Mouse (Mus musculus) cerebellum, adult 2 months (tissue): ENCODE measurements around the gene Atrnl1. TPM values are rescaled to one million over a fixed set of nuclear protein-coding genes. Genes with fewer than 3 reads are reported as not detected.

Experiments used
- DNase-seq, 2 experiments: peaks; one replicate each; pipeline ENCODE4 v3.0.0; 2021
- H3K27ac ChIP-seq: fragments of 200-500 bp; 2 replicates; pipeline ENCODE4 v1.5.1; 2012; ENCODE audit warnings: low read length, control low read depth, inconsistent platforms; ENCODE audit not compliant: insufficient read depth
- H3K27me3 ChIP-seq: fragments of 200-500 bp; 2 replicates; pipeline ENCODE4 v1.6.1; 2012; ENCODE audit warnings: inconsistent platforms, mild to moderate bottlenecking, low read length, moderate library complexity; ENCODE audit not compliant: control insufficient read depth, insufficient read depth
- H3K4me1 ChIP-seq: fragments of 200-500 bp; 2 replicates; pipeline ENCODE4 v1.6.1; 2011; ENCODE audit warnings: low read length; ENCODE audit not compliant: control insufficient read depth, insufficient read depth
- H3K4me3 ChIP-seq: fragments of 200-500 bp; replicated peaks from 2 replicates; pipeline ENCODE3; 2011; ENCODE audit warnings: mild to moderate bottlenecking, low read depth, low read length, control low read depth; ENCODE audit not compliant: insufficient read depth
- CTCF ChIP-seq: fragments of 200-500 bp; IDR thresholded peaks from 2 replicates; pipeline ENCODE4 v1.5.1; 2011; ENCODE audit warnings: low read depth, mild to moderate bottlenecking, control low read depth, low read length, moderate library complexity, borderline replicate concordance; ENCODE audit not compliant: insufficient read depth
- POLR2A ChIP-seq: fragments of 200-500 bp; IDR thresholded peaks from 2 replicates; pipeline ENCODE4 v1.6.1; 2011; ENCODE audit warnings: low read length, control low read depth, borderline replicate concordance; ENCODE audit not compliant: insufficient read depth
- WGBS: fragments of 180-500 bp; shearing (Covaris S2); methylation state at CpG from one replicate; pipeline ENCODE4 v1.1.7; 2018; 5-methylcytosine and 5-hydroxymethylcytosine counted together
- polyA plus RNA-seq: library from polyadenylated mRNA; depleted of rRNA; stranded (reverse); fragments of >200 nt; gene quantifications from 2 replicates; pipeline ENCODE4 v1.2.3, GENCODE M21; 2012

The Atrnl1 gene
- polyA plus RNA-seq, 1 experiment, result 21.5 TPM

DNA sequence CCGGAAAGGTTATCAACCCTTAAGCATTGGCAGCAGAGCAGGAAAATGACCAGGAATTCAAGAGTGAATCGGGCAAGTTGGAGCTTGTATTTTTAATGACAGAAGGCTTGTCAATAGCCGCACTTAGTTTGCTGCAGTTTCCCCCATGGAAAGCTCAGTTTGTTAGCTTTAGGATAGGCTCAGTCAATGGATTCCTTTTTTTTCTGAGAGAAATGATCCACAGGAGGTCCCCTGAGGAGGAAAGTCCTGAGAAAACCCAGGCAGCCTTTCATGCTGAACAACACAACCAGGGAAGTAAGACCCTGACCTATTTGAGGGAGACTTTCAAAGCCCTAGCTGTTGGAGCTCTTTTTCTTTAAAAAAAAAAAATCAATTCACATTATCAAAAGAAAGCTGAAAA is 350.5 kb downstream of the Atrnl1 start:
- no peak for DNase-seq
- 54% methylated on average over 3 of the region's 3 CpGs for WGBS
- Histone ChIP-seq H3K4me3 (no peak overlapping the region), H3K4me1 (no peaks in the 10 kb centered on the region), H3K27ac (no peak overlapping the region), H3K27me3 (no peaks in the 10 kb centered on the region)
- TF ChIP-seq POLR2A, result no peak
- no peak for TF ChIP-seq CTCF

DNA sequence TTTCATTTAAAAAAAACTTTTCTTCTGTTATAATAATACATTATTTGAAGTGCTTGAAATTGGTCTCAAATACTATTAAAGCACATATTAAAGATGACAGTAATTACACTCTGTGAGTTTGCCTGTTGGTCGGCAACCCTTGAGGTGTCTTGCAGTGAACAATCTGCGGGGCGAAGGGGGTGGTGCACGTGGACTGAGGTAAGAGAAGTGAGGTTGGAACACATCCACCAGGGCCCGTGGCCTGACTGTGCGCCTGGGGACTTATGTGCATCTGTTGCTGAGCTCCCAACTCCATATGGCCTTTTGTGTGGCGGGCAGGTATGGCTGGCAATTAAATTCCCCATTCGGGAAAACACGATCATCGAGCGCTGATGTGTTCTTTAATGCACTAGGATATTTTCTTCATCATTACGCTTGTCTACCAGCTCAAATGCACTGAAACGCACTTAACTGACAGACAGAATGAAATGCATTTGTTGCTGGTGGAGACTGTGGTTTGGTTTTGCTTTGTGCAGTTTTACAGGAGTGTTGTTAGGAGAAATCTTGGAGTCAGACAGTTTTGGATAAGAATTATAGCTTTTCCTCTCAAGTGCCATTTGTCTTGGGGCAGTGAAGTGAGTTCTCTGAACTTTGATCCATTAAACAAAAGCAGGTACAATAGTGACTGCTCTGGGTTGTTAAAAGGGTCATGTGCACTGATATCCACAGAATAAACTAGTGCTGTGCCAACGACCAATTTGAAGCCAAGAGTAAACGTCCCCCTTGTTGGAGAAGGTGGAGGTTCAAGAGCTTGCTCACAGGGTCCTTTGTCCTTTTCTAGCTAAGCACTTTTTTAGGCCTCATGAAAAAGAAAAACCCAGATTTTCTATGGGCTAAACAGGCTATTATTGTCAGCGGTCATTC is 351.2 kb downstream of the Atrnl1 start:
- no peak for DNase-seq
- Histone ChIP-seq H3K27me3 (no peaks in the 10 kb centered on the region), H3K27ac (no peak overlapping the region), H3K4me3 (no peak overlapping the region), H3K4me1 (no peaks in the 10 kb centered on the region)
- 61% methylated on average over 16 of the region's 16 CpGs for WGBS
- TF ChIP-seq POLR2A (no peak), CTCF (no peak)

DNA sequence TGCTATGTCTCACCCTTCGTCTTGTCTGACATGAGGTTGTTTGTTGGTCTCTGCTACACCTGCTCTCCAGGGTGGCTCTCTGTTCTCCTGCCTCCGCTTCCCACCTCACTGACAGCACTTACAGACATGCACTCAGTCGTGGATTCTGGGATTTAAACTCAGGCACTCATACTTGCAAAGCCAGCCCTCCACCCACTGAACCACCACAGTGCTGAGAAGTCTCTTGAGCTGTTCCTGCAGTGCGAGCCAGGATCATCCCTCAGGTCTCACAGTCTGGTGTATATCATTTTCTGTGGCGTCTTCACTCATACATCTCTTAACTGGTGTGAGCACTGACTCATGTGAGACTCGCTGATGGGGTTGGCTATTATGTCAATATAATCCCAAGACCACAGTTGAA is 353.0 kb downstream of the Atrnl1 start:
- 91% methylated on average over 6 of the region's 6 CpGs for WGBS
- no peaks in the 10 kb centered on the region for H3K4me1 ChIP-seq
- no peak overlapping the region for H3K27ac ChIP-seq
- TF ChIP-seq POLR2A, result no peak
- TF ChIP-seq CTCF, result no peak
- no peak overlapping the region for H3K4me3 ChIP-seq
- DNase-seq, result no peak
- no peaks in the 10 kb centered on the region for H3K27me3 ChIP-seq

DNA sequence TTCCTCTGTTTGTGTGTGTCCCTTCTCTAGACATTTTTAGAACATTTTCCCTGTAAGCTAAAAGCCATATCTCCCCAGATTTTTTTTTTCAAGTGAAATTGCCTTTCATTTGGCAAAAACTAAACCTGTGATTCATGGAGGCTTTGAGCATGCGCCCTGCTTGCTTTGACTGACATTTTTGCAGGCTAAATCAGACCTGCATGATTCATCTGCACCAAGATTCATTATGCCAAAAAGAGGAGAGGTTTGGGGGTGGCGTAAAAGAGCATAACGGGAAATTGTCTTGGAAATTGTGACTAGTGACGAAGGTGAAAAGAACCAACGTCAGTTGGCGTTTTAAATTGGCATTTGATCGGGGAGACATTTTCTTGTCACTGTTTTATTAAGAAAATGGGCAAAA is 358.9 kb downstream of the Atrnl1 start:
- Histone ChIP-seq H3K27ac (no peak overlapping the region), H3K4me1 (no peaks in the 10 kb centered on the region), H3K4me3 (no peak overlapping the region), H3K27me3 (no peaks in the 10 kb centered on the region)
- TF ChIP-seq POLR2A (no peak), CTCF (no peak)
- no peak for DNase-seq
- 92% methylated on average over 7 of the region's 7 CpGs for WGBS

DNA sequence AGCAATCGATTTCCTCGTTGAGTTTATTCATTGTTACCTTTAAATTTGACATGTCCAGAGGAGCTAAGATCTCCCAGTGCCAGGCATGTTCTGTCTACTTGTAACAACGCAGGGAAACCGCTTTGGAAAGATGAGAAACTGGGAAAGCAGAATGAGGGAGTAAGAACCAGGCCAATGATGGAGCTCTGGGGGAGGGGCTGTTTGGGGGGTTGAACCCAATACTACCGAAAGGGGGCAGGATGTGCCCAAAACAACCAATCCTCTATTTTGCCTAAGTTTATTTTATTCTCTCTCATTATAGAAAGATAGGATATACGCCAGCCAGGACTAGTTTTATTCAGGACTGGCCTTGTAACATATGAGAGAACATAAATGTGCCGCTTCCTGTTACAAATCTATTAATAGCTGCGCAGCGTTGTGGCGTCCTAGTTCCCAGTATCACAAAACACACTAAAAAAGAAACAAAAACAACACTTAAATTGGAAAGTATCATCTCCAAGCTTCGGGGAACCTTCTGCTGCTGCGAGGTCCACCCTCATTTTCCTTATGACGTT is 359.6 kb downstream of the Atrnl1 start:
- no peak overlapping the region for H3K4me3 ChIP-seq
- TF ChIP-seq POLR2A (no peak), CTCF (no peak)
- 92% methylated on average over 13 of the region's 13 CpGs for WGBS
- no peak for DNase-seq
- H3K27ac ChIP-seq, result no peak overlapping the region
- no peaks in the 10 kb centered on the region for H3K27me3 ChIP-seq
- H3K4me1 ChIP-seq, result no peaks in the 10 kb centered on the region

DNA sequence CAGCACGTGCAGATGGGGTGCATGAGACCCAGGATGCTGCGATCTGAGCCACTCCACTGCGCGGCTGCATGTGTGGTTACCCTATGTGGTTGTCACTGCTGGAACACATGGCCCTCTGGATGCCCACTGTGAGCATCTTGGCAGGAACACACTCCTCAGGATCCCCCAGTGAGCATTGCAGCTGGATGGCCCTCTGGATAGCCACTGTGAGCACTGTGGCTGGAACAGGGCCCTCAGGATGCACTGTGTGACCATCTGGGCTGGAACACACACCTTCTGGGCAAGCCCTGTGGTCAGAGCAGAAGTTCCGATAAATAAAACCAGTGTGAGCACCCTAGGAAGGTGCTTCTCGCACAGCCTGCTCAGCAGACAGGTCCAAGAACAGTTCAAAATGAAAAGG is 364.4 kb downstream of the Atrnl1 start:
- no peak overlapping the region for H3K4me3 ChIP-seq
- no peaks in the 10 kb centered on the region for H3K27me3 ChIP-seq
- WGBS, result 22% methylated on average over 6 of the region's 6 CpGs
- H3K27ac ChIP-seq, result no peak overlapping the region
- no peaks in the 10 kb centered on the region for H3K4me1 ChIP-seq
- DNase-seq, result no peak
- TF ChIP-seq CTCF, result no peak
- no peak for TF ChIP-seq POLR2A

DNA sequence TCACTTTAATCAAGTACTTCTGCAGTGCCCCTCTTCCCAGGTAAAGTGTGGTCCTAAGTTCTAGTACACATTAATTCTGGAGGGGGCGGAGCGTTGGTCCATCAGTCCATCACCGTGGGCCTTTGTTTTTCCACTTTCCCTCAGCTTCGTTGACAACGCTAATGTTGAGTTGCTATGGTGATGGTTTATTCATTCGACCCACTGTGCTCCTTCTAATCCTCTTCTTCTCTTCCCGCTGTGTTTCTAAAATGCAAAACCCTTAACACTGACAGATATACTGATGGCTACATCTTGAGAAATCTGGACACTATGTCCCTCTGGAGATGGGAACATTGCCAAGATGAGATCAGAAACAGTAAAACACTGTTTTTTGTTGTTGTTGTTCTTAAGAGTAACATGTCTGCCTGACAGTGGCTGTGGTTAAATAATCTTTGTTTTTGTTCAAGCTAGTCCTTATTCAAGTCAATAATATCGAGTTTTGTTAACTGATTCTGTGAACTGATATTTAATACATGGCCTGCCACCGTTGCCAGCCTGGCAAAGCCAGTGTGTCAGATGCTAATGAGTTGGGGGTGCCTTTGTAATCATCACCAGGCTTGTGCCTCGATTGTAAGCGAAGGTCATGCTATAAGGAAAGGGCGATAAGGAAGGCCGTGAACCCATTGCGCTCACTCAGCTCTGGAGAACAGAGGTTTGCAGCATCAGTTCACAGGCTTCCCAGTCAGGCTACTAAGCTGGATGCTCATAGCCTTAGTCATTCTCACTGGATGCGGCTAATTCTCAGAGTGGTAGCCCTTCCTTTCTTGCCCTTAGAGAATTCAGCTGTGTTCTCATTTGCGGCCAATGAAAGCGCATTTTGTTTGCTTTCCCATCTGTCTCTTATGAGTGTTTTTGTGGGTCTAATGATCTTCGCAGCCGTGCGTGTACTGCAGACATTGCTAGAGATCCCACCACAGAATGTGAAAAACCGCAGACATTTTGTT is 375.4 kb downstream of the Atrnl1 start:
- Histone ChIP-seq H3K4me1 (no peaks in the 10 kb centered on the region), H3K27me3 (no peaks in the 10 kb centered on the region), H3K4me3 (no peak overlapping the region), H3K27ac (no peak overlapping the region)
- 44% methylated on average over 21 of the region's 21 CpGs for WGBS
- TF ChIP-seq POLR2A, result no peak
- TF ChIP-seq CTCF, result no peak
- no peak for DNase-seq
